Mouse (Mus musculus): Measurements from ENCODE around the gene Stx6.

Stx6 gene

GRCm38 (mm10) chr1:155158141-155158969 is at the start of gene Stx6:
Stx6 (plus strand) TSS chr1:155158715.
- peak; percentile 95 to 98 for DNase-seq

GRCm38 (mm10) chr1:155109387-155110350 is 48.8 kb upstream of the Stx6 start:
- DNase-seq: no peak

GRCm38 (mm10) chr1:155111491-155111890 is 47.0 kb upstream of the Stx6 start:
- no peak for DNase-seq

GRCm38 (mm10) chr1:155112118-155112517 is 46.4 kb upstream of the Stx6 start:
- DNase-seq: no peak

- no peak for DNase-seq
Measured at GRCm38 (mm10) chr1:155112875-155113274, 45.6 kb upstream of the Stx6 start.

- DNase-seq: no peak
Measured at GRCm38 (mm10) chr1:155113946-155114345, 44.6 kb upstream of the Stx6 start.

GRCm38 (mm10) chr1:155119719-155120118 is 38.8 kb upstream of the Stx6 start:
- no peak for DNase-seq

GRCm38 (mm10) chr1:155121977-155122939 is 36.3 kb upstream of the Stx6 start:
- DNase-seq: peak; percentile 70 to 79

GRCm38 (mm10) chr1:155124397-155124796 is 34.1 kb upstream of the Stx6 start:
- DNase-seq: no peak

GRCm38 (mm10) chr1:155126716-155127115 is 31.8 kb upstream of the Stx6 start:
- no peak for DNase-seq

GRCm38 (mm10) chr1:155127429-155127934 is 31.0 kb upstream of the Stx6 start:
- DNase-seq: no peak

GRCm38 (mm10) chr1:155134866-155135265 is 23.6 kb upstream of the Stx6 start:
- no peak for DNase-seq

- peak in 1 of 2 experiments; percentile 29 for DNase-seq
Measured at GRCm38 (mm10) chr1:155138795-155139194, 19.7 kb upstream of the Stx6 start.

GRCm38 (mm10) chr1:155140076-155140475 is 18.4 kb upstream of the Stx6 start:
- DNase-seq: peak; percentile 70 to 83

GRCm38 (mm10) chr1:155145620-155146019 is 12.9 kb upstream of the Stx6 start:
- no peak for DNase-seq

- DNase-seq: no peak
Measured at GRCm38 (mm10) chr1:155146572-155146980, 11.9 kb upstream of the Stx6 start, which contains the start of gene Mr1. Mr1 (minus strand) TSS chr1:155146814.

- no peak for DNase-seq
Measured at GRCm38 (mm10) chr1:155147228-155147627, 11.3 kb upstream of the Stx6 start.

GRCm38 (mm10) chr1:155149403-155149802 is 9.1 kb upstream of the Stx6 start:
- DNase-seq: no peak

- DNase-seq: no peak
Measured at GRCm38 (mm10) chr1:155150821-155151220, 7.7 kb upstream of the Stx6 start.

GRCm38 (mm10) chr1:155153906-155154305 is 4.6 kb upstream of the Stx6 start:
- no peak for DNase-seq

GRCm38 (mm10) chr1:155158970-155159484 is 512 bp downstream of the Stx6 start:
- peak; percentile 50 to 51 for DNase-seq

- DNase-seq: no peak
Measured at GRCm38 (mm10) chr1:155167453-155167852, 8.9 kb downstream of the Stx6 start.
